In the genomic region with DNA sequence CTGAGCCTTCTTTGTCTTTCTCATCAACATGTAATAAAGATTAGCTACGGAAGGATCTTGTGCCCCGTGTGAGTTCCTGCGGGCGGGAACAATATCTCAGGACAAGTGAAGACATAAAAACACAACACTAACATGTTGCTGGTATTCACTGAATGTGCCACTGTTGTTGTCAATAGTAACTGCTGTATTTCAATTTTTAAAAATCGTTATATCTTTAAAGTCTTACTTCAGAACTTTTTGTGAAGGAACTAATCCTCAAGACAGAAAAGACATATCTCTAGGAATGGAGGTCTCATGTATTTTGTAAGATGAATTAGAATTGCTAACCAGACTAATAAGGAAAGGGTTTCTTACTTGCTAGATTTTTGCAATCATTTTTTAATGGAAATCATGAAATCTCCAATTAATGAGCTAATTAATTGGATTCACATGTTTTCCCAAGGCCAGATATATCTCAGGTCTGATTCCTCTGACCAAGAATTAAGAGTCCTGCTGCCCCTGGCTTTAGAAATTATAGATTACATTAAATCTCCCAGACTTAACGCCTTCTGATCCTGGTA, we compare ENCODE assay signal across 8 mouse cellular contexts. TPM values are rescaled to one million over a fixed set of nuclear protein-coding genes. Genes with fewer than 3 reads are reported as not detected.
DNase-seq lines count a peak whose midpoint lies in the region; ATAC-seq and TF ChIP-seq lines count a peak whose summit lies in the region.

No protein-coding gene starts in this region.

- no peaks in the 10 kb centered on the region for H3K27me3 ChIP-seq in heart, embryonic 12.5 days (replicated peaks)
- H3K27me3 ChIP-seq in hindbrain, embryonic 12.5 days = no peaks in the 10 kb centered on the region
- H3K27me3 ChIP-seq in megakaryocyte, embryonic 14.5 days (replicated peaks) = no peaks in the 10 kb centered on the region

- TF ChIP-seq CTCF in bone marrow, adult 2 months (IDR thresholded peaks at IDR 0.05; ENCODE audit: control insufficient read depth, insufficient read depth, low read length) = no peak

- no peak overlapping the region for H3K9ac ChIP-seq in heart, embryonic 12.5 days
- H3K9ac ChIP-seq in hindbrain, embryonic 12.5 days = no peak overlapping the region

- no peaks in the 10 kb centered on the region for H3K9me3 ChIP-seq in heart, embryonic 12.5 days (replicated peaks)
- no peaks in the 10 kb centered on the region for H3K9me3 ChIP-seq in hindbrain, embryonic 12.5 days (replicated peaks)
- no peaks in the 10 kb centered on the region for H3K9me3 ChIP-seq in megakaryocyte, embryonic 14.5 days

- peak overlapping the region; percentile 42 for H3K4me3 ChIP-seq in heart, embryonic 12.5 days
- H3K4me3 ChIP-seq in bone marrow, adult 2 months (replicated peaks; ENCODE audit: control insufficient read depth, low read depth, low read length) = peak overlapping the region; percentile 9
- H3K4me3 ChIP-seq in hindbrain, embryonic 12.5 days = peak overlapping the region; percentile 30
- peak overlapping the region; percentile 80 for H3K4me3 ChIP-seq in megakaryocyte, embryonic 14.5 days (replicated peaks)

- no peaks in the 10 kb centered on the region for H3K4me1 ChIP-seq in heart, embryonic 12.5 days (replicated peaks)
- peaks cover 2% of the 10 kb centered on the region; the same call in 1 of the 2 replicates for H3K4me1 ChIP-seq in bone marrow, adult 2 months (ENCODE audit: control insufficient read depth, insufficient read depth, low read length)
- no peaks in the 10 kb centered on the region for H3K4me1 ChIP-seq in hindbrain, embryonic 12.5 days
- no peaks in the 10 kb centered on the region for H3K4me1 ChIP-seq in megakaryocyte, embryonic 14.5 days

- no peak overlapping the region for H3K27ac ChIP-seq in heart, embryonic 12.5 days (ENCODE audit: poor library complexity, severe bottlenecking)
- H3K27ac ChIP-seq in bone marrow, adult 2 months (ENCODE audit: control insufficient read depth, insufficient read depth, low read depth, low read length, poor library complexity) = no peak overlapping the region
- no peak overlapping the region for H3K27ac ChIP-seq in hindbrain, embryonic 12.5 days

- DNase-seq in heart, postnatal 10 days = no peak
- DNase-seq in spleen, adult 18-20 months = no peak
- DNase-seq in urinary bladder, postnatal 14 days (ENCODE audit: low spot score) = no peak
- no peak for DNase-seq in frontal cortex, postnatal 36 days (ENCODE audit: low spot score in 2 of 2)

- peak overlapping the region; percentile 64 for H3K4me2 ChIP-seq in heart, embryonic 12.5 days
- H3K4me2 ChIP-seq in hindbrain, embryonic 12.5 days (replicated peaks) = peak overlapping the region; percentile 49

- no peak for ATAC-seq in heart, embryonic 12.5 days (ENCODE audit: insufficient number of reproducible peaks, low FRiP score)
- peak; percentile 73 for ATAC-seq in hindbrain, embryonic 12.5 days (ENCODE audit: low FRiP score)

- 34% methylated on average over 6 of the region's 6 CpGs for WGBS in heart, embryonic 12.5 days
- 32% methylated on average over 6 of the region's 6 CpGs for WGBS in bone marrow, adult 2 months
- WGBS in hindbrain, embryonic 12.5 days = 39% methylated on average over 6 of the region's 6 CpGs

- H3K36me3 ChIP-seq in heart, embryonic 12.5 days = no peaks in the 10 kb centered on the region
- no peaks in the 10 kb centered on the region for H3K36me3 ChIP-seq in hindbrain, embryonic 12.5 days
- H3K36me3 ChIP-seq in megakaryocyte, embryonic 14.5 days (replicated peaks; ENCODE audit: low read length) = no peaks in the 10 kb centered on the region

- intact Hi-C loops in heart, postnatal 10 days (cut with DNase I) = loop anchor here (5.0 kb wide), 1 partner anchor 663 kb away; no protein-coding TSS in a partner anchor

- TF ChIP-seq POLR2A in bone marrow, adult 2 months (IDR thresholded peaks at IDR 0.05; ENCODE audit: borderline replicate concordance, control insufficient read depth, low read depth, low read length) = no peak

RNA-seq across cellular contexts. Expression of gene Glipr1l3, which starts 21.2 kb away (rescaled TPM):
- not detected in 2 replicates for polyA plus RNA-seq in heart, embryonic 12.5 days (2016; fragmentation: Nextera tagmentation; extraction: Ambion mirVana)
- not detected for total RNA-seq in heart, postnatal 10 days (2021)
- polyA plus RNA-seq in bone marrow, adult 2 months (2011; ENCODE audit: insufficient read depth, insufficient read length, low replicate concordance, missing spikeins) = not detected in 2 replicates
- polyA plus RNA-seq in hindbrain, embryonic 12.5 days (2016; fragmentation: Nextera tagmentation; extraction: Ambion mirVana) = not detected in 2 replicates
- not detected in 2 replicates for polyA plus RNA-seq in megakaryocyte, embryonic 14.5 days (2012; ENCODE audit: insufficient read depth, low replicate concordance)

RNA-seq across cellular contexts. Expression of gene Caps2, which starts 24.5 kb away (rescaled TPM):
- 0.19 and 0.21 TPM in 2 replicates for polyA plus RNA-seq in heart, embryonic 12.5 days (2016; fragmentation: Nextera tagmentation; extraction: Ambion mirVana)
- not detected for total RNA-seq in heart, postnatal 10 days (2021)
- polyA plus RNA-seq in bone marrow, adult 2 months (2011; ENCODE audit: insufficient read depth, insufficient read length, low replicate concordance, missing spikeins) = not detected in 2 replicates
- polyA plus RNA-seq in hindbrain, embryonic 12.5 days (2016; fragmentation: Nextera tagmentation; extraction: Ambion mirVana) = 0.37 and 0.57 TPM in 2 replicates
- not detected in 2 replicates for polyA plus RNA-seq in megakaryocyte, embryonic 14.5 days (2012; ENCODE audit: insufficient read depth, low replicate concordance)

RNA-seq across cellular contexts. Expression of gene Glipr1l2, which starts 55.8 kb away (rescaled TPM):
- polyA plus RNA-seq in heart, embryonic 12.5 days (2016; fragmentation: Nextera tagmentation; extraction: Ambion mirVana) = not detected in 2 replicates
- not detected for total RNA-seq in heart, postnatal 10 days (2021)
- polyA plus RNA-seq in bone marrow, adult 2 months (2011; ENCODE audit: insufficient read depth, insufficient read length, low replicate concordance, missing spikeins) = not detected in 2 replicates
- not detected in 2 replicates for polyA plus RNA-seq in hindbrain, embryonic 12.5 days (2016; fragmentation: Nextera tagmentation; extraction: Ambion mirVana)
- polyA plus RNA-seq in megakaryocyte, embryonic 14.5 days (2012; ENCODE audit: insufficient read depth, low replicate concordance) = not detected in 2 replicates

Comparison
In these comparisons a context has a peak if more than half of its experiments do, and no peak if none do; other contexts are left out.
1. H3K4me3 ChIP-seq: peak in every context shown above with its lines; median percentile 80 in megakaryocyte, embryonic 14.5 days; 42 in heart, embryonic 12.5 days; 30 in hindbrain, embryonic 12.5 days; 9 in bone marrow, adult 2 months.